Mouse (Mus musculus) spleen, postnatal 14 days (tissue): ENCODE measurements around the gene Il17rc.

Experiments used
- DNase-seq, 2 experiments: peaks; one replicate each; pipeline ENCODE4 v3.0.0; 2021 to 2022; ENCODE audit warnings: low spot score in 2 of 2

The Il17rc gene

GRCm38 (mm10) chr6:113495071-113495675 is 23.9 kb downstream of the Il17rc start:
- DNase-seq, result no peak

GRCm38 (mm10) chr6:113499346-113499745 is 28.1 kb downstream of the Il17rc start:
- DNase-seq, result no peak

GRCm38 (mm10) chr6:113501388-113502084 is 30.3 kb downstream of the Il17rc start, which contains the start of gene Prrt3:
Gene Prrt3, minus strand, starts transcription at chr6:113501931.
- DNase-seq, result no peak

GRCm38 (mm10) chr6:113502801-113503200 is 31.6 kb downstream of the Il17rc start:
- no peak for DNase-seq

- no peak for DNase-seq
These were observed 34.5 kb downstream of the Il17rc start for GRCm38 (mm10) chr6:113505689-113506088.

GRCm38 (mm10) chr6:113507130-113507529 is 35.9 kb downstream of the Il17rc start:
- no peak for DNase-seq

- DNase-seq, result no peak
These were observed 37.2 kb downstream of the Il17rc start for GRCm38 (mm10) chr6:113508272-113508946.

GRCm38 (mm10) chr6:113508947-113509280 is 37.7 kb downstream of the Il17rc start:
- DNase-seq, result no peak

GRCm38 (mm10) chr6:113513944-113514343 is 42.7 kb downstream of the Il17rc start:
- no peak for DNase-seq

GRCm38 (mm10) chr6:113514600-113514999 is 43.4 kb downstream of the Il17rc start:
- no peak for DNase-seq

- DNase-seq, result no peak
These were observed 46.3 kb downstream of the Il17rc start for GRCm38 (mm10) chr6:113517434-113518080.

GRCm38 (mm10) chr6:113522310-113522709 is 51.1 kb downstream of the Il17rc start:
- DNase-seq, result no peak

- no peak for DNase-seq
These were observed 52.2 kb downstream of the Il17rc start for GRCm38 (mm10) chr6:113523420-113523819.

- DNase-seq, result peak; percentile 87 to 96
These were observed 60.0 kb downstream of the Il17rc start, which contains the start of the genes Emc3 and Fancd2 for GRCm38 (mm10) chr6:113530932-113531839. Gene Emc3, minus strand, starts transcription at chr6:113531652. Gene Fancd2, plus strand, starts transcription at chr6:113531682.

- DNase-seq, result no peak
These were observed 60.7 kb downstream of the Il17rc start for GRCm38 (mm10) chr6:113531840-113532404.
